Mouse (Mus musculus): Measurements from ENCODE around the gene Parp16. TPM values are rescaled to one million over a fixed set of nuclear protein-coding genes. Genes with fewer than 3 reads are reported as not detected.

Parp16 gene
- total RNA-seq (2023), result 1 to 10 TPM; 5.7 to 8.7 TPM

DNA sequence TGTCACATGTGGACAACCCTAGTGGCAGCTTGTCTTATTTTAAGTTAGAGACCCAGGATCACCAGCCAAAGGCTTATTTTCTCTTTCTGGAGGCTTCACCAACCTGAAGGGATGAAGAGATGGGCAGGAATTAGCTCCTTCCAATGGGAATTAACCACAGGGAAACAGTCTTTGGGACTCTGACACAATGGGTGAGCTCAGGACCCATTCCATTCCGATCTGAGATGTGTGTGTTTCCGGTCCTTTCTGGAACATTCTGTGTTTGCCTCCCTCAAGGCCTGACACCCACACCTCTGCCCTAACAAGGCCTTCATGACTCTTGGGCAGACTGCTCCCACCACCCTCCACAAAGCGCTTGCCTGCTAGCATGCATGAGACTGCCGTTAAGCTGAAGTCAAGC lies at the start of gene Parp16:
TSS of gene Parp16 (plus strand) at position 301 of the 400 bp plus-strand sequence.

DNA sequence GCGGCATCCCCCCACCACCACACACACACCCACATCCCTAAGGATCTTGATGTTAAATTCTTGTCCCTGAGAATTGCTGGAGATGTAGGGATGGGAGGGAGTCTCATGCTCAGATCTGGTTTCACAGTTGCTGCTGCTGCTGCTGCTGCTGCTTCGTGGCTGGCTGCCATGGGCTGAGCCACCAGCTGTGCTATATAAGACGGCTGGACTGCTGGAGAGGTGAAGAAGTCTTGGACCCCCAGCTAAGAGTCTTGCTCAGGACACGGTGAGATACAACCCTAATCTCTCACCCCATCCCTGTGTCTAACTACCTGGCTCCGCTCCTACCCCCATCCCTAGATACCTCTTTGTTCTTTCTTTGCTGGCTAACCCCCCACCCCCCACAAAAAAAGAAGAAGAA lies 69.8 kb downstream of the Parp16 start, which contains the start of gene Cilp:
TSS of gene Cilp (plus strand) at position 222 of the 400 bp plus-strand sequence.

Other genes starting within 250 kb of the Parp16 start
- not detected for gene Slc24a1, start 243.7 kb upstream of the Parp16 start, total RNA-seq (2023)
- gene Ints14, start 234.4 kb upstream of the Parp16 start, total RNA-seq (2023), result 10 to 100 TPM; 30.6 to 33.5 TPM
- 10 to 100 TPM; 20.0 to 22.5 TPM for gene Hacd3, start 173.7 kb upstream of the Parp16 start, total RNA-seq (2023)
- gene Dpp8, start 162.9 kb upstream of the Parp16 start, total RNA-seq (2023), result 100 to 1,000 TPM; 102 to 104 TPM
- under 1 TPM; 0.12 to 0.15 TPM for gene Igdcc4, start 93.9 kb upstream of the Parp16 start, total RNA-seq (2023)
- not detected for gene Igdcc3, start 54.2 kb upstream of the Parp16 start, total RNA-seq (2023)
- not detected for gene Cilp, start 69.8 kb downstream of the Parp16 start, total RNA-seq (2023)
- gene Clpx, start 98.9 kb downstream of the Parp16 start, total RNA-seq (2023), result 10 to 100 TPM; 31.6 to 39.2 TPM
- 10 to 100 TPM; 19.1 to 22.4 TPM for gene Pdcd7, start 150.8 kb downstream of the Parp16 start, total RNA-seq (2023)
- gene Ubap1l, start 165.7 kb downstream of the Parp16 start, total RNA-seq (2023), result 1 to 10 TPM; 1.9 to 3.0 TPM
- gene Kbtbd13, start 196.3 kb downstream of the Parp16 start, total RNA-seq (2023), result not detected
- gene Rasl12, start 203.2 kb downstream of the Parp16 start, total RNA-seq (2023), result not detected
- gene Slc51b, start 227.6 kb downstream of the Parp16 start, total RNA-seq (2023), result not detected
- 10 to 100 TPM; 28.0 to 30.1 TPM for gene Mtfmt, start 240.4 kb downstream of the Parp16 start, total RNA-seq (2023)

Measured in B cell, adult 67 days (primary cell).